Mouse (Mus musculus): ENCODE measurements around the gene Cyth1.

Gene Cyth1

GRCm38 (mm10) chr11:118201833-118202409 is 46.5 kb downstream of the Cyth1 start:
- in situ Hi-C loops (cut with MboI, MseI), result no loop called here

GRCm38 (mm10) chr11:118200834-118201830 is 47.3 kb downstream of the Cyth1 start:
- in situ Hi-C loops (cut with MboI, MseI), result no loop called here

DNA sequence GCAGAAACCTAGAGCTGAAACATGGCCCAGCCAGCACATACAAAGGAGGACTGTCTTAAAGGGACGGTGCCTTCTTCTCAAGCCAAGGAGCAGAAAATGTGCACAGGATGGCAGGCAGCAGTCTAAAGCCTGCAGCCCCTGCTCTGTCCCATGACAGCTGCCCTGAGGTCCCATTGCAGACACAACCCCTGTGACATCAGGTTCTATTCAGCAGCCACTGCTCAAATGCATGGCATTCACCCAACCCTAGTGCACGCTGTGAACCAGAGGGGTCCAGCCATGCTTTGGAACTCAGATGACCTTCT is 50.1 kb downstream of the Cyth1 start:
- in situ Hi-C loops (cut with MboI, MseI), result no loop called here

DNA sequence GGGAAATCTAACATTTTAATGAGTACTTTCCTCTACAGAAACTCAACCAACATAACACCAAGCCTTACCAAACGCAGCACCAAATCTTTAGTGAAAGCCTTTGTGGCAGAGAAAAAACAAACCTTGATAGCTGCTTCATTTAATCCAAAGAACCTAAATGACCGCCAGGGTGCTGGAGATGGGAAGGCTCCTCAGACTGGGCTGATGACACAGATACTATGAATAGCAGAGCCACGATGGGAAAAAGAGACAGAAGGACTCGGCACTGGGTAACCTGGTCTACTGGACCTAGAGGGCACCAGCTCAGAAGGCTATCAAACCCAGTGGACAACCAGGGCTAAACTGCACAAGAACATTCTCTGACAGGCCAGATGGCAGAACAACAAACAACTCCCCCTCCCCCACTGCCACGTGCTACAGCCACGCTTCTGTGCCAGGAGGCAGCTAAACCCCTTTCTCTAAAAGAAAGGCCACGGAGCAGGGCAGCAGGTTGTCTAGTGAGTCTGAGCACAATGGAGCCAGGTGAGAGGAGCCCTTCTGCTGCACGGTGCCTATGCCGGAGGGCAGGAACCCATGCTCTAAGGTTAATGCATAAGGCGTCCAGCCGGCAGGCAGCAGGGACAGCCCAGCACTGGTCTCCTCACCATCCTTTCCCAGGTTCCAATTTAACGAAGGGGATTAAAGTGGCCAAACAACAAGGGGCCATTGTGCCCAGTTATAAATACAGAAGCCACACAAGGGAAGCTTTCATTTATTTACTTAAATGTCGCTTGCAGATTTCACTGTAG is 50.7 kb downstream of the Cyth1 start:
- in situ Hi-C loops (cut with MboI, MseI), result no loop called here

DNA sequence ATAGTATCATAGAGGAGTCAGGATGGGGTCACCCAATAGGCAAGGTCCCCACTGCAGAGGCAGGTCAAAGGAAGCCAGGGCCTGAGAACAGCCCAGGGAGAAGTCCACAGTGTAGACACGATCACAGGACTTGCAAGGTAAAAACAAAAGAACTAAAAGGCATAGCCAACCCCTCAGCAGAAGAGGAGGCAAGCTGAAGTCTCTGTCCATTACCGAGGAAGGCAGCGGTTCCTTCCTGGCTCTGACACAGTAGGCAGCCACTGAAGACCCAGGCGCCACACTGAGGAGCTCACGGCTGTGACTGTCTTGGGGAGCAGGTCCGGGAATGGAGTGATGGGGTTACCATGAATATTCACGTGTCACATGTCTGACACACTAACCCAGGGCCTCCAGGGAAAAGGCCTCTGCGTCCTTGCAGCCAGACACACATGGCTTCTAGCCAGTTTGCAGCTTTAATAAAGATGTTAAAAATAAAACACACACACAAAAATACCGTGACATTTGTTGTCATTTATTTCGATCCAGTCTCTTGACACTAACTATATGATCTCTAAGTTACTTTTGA is 51.5 kb downstream of the Cyth1 start:
- in situ Hi-C loops (cut with MboI, MseI), result no loop called here

GRCm38 (mm10) chr11:118193390-118194147 is 54.8 kb downstream of the Cyth1 start:
- in situ Hi-C loops (cut with MboI, MseI), result no loop called here

GRCm38 (mm10) chr11:118192973-118193372 is 55.4 kb downstream of the Cyth1 start:
- in situ Hi-C loops (cut with MboI, MseI), result no loop called here

GRCm38 (mm10) chr11:118182768-118183167 is 65.6 kb downstream of the Cyth1 start:
- in situ Hi-C loops (cut with MboI, MseI), result no loop called here

- in situ Hi-C loops (cut with MboI, MseI), result no loop called here
Measured at GRCm38 (mm10) chr11:118182353-118182752, 66.0 kb downstream of the Cyth1 start.

DNA sequence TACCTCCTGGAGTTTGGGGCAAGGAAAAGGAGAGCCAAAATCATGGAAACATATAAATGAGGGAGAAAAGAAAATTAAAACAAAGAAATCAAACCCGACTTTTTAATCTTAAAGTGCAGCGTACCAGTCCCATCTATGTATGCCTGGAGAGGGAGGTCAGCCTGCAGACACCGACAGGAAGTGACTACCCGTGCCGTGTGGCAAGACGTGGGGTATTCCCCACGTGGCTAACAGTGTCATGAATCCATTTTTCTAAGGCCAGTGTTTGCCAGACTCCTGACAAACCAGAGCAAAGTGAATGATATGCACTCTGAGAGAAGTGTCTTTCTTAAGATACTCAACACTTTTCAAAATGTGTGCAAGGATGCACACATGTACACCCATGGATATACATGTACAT is 68.2 kb downstream of the Cyth1 start:
- in situ Hi-C loops (cut with MboI, MseI), result no loop called here

- in situ Hi-C loops (cut with MboI, MseI), result no loop called here
Measured at GRCm38 (mm10) chr11:118178236-118178635, 70.2 kb downstream of the Cyth1 start.

DNA sequence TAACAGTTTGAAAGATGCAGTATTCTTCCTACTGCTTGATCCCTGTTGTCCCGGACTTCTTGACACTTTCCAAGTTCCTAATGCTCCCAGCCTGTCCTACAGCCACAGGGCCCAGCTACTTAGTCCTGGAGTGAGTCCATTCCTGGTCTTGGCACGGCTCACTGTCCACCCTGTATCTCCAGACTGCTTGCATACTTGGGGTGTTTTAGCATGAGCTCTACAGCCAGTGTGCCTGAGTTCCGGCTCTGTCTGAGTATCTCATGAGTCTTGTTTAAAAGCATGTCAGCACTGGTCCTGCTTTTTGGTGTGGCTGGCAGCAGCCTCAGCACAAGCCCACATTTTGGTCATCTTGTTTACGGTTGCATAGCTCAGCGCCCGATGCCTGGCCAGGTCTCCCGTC is 73.6 kb downstream of the Cyth1 start:
- in situ Hi-C loops (cut with MboI, MseI), result no loop called here

DNA sequence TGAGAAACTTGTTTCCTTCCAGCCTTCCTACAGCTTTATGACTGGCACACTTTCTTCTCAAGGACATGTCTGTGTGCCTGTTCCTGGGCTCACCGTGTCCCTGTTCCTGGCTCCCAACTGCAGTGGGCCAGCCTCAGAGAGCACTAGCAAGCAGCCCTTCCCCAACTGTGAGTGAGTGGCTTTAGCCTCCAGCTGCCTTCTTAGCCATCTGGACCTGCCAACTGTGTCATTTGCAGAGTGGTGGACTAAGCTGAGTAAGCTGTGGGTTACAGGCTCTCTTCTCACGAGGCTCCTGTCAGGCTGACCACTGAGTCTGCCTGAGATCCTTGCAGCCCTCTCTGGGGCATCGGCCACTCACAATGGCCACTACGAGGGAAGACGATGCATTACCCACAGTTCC is 75.6 kb downstream of the Cyth1 start:
- in situ Hi-C loops (cut with MboI, MseI), result no loop called here

DNA sequence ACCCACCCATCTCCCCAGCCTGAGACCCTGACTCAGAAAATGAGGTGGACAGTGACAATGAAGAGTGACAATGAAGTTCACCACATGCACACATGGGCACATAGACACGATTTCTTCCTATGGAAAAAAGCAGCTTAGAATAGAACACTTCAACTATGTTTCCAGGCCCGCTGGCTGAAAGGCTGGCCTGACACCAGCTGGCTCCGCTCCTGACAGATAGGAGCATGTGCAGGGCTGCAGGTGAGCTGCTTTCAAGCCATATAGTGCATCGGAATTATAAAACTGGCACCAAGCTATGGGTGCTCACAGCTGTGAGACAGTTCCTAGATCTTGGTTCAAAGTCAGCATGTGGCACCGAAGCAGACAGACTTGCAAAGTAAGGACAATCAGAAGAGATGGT is 78.1 kb downstream of the Cyth1 start:
- in situ Hi-C loops (cut with MboI, MseI), result no loop called here

GRCm38 (mm10) chr11:118168714-118169113 is 79.7 kb downstream of the Cyth1 start:
- in situ Hi-C loops (cut with MboI, MseI), result no loop called here

DNA sequence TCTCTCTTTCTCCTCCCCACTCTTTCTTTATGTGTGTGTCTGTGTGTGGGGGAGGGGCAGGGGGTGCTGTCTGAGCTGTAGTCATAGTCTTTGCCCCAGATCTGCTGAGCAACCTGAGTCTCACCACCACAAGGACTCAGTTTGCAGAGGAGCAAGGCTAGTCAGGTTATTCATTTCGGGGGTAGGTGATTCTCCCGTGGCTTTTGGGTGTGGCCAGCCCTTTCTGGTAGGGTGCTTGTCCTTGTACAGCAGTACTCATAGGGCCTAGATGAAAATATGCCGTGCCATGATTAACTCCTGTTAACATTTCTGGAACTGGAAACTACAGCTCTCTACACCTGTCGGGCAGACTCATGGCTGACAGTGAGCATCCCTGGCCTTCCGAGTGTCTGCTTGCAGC is 81.8 kb downstream of the Cyth1 start:
- in situ Hi-C loops (cut with MboI, MseI), result no loop called here

DNA sequence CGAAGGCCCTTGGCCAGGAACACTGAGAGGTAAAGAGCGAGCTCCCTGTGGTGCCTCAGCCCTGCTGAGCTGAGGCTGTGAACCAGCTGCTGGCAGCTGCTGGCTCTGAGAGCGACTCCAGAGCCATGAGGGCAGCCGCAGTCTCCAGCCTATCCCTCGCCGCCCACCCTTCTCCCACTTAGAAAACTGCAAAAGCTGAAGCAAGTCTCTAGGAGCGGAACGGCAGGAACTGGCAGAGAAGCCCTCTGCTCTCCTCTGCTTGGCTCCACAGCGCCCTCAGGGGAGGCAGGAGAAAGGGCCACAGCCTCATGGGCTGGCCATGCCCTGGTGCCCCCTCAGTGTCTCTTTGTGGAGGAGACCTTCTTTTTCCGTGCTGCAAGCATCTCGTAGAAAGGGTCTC is 82.7 kb downstream of the Cyth1 start:
- in situ Hi-C loops (cut with MboI, MseI), result no loop called here

DNA sequence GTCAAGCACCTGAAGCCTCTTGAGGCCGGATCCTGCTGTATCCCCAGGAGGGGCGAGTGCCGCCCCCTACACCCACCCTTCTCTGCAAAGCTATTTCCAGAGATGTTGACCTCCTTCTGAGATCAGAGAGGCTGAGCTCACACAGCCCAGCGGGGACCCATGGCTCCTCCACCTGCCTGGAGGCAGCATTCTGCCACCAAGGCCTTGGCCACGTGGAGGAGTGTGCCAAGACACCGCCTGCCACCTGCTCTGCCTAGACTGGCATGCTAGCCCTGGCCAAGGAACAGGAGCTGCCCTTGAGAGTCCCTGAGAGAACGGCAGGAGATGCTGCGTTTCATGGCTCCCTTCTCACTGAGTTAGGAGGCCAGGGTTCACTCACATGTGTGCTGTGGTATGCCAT is 83.8 kb downstream of the Cyth1 start:
- in situ Hi-C loops (cut with MboI, MseI), result no loop called here

- in situ Hi-C loops (cut with MboI, MseI), result no loop called here
Measured at GRCm38 (mm10) chr11:118162245-118162644, 86.1 kb downstream of the Cyth1 start.

DNA sequence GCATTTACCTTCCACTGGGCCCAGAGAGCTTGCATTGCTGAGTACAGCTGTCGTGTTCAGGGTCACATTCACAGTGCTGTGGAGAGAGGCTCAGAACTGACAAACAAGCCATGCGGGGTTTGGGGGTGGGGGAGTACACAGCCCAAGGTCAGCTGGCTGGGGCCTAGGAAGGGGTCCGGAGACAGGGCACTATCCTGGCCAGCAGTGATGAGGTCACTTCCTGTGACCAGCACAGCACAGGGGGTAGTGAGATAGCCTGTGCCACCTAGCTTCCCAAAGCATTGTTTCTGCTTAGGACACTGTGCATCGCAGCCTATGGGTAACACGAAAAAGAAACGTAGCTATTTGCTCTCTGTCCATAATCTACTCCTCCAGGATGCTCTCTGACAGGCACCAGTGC is 87.2 kb downstream of the Cyth1 start:
- in situ Hi-C loops (cut with MboI, MseI), result no loop called here

DNA sequence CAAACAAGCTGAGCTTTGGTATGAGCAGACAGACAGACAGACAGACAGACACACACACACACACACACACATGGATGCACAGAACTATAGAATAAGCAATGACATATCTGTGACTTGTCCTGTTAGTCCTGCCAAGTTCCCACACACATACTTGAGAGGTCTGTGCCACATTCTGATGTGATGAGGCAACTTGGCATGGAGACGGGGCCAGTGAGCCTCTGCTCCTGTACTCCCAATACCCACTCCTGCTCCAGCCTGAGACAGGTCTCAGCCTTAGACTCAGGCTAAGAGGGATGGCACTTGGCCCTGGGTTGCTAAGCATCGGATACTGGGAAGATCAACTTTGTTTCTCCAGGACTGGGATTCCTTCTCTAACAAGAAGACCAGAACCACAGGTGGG is 87.6 kb downstream of the Cyth1 start:
- in situ Hi-C loops (cut with MboI, MseI), result no loop called here

Measured in T-helper 2 cell (primary cell).